Mouse (Mus musculus): ENCODE data around the gene 1700123O20Rik. TPM values are rescaled to one million over a fixed set of nuclear protein-coding genes. Genes with fewer than 3 reads are reported as not detected.

Gene 1700123O20Rik
- polyA plus RNA-seq, 1 experiment from 2014 or later = 115 TPM

DNA sequence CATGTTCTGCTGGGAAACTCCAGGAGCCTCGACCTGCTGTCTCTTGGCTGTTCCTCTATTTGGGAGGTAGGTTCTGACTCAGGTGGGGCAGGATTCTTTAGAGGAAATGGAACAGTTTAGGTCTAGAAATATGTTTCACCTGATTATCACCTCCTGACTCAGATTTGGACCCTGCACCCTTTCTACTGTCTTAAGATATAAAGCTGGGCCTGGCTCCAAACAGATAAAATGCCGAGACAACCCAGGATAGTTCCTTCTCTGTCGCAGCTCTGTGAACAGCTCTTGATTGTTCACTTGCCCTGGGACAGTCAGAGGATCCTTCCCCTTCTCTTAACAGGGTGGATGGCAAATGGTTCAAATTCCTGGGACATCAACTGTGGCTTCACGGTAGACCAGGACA, 49.2 kb downstream of the 1700123O20Rik start:
- Histone ChIP-seq H3K36me3 (replicated peaks) (no peaks in the 10 kb centered on the region), H3K9me3 (no peaks in the 10 kb centered on the region), H3K27ac (replicated peaks) (no peak overlapping the region), H3K4me3 (no peak overlapping the region), H3K27me3 (replicated peaks; ENCODE audit: low read depth, poor library complexity, severe bottlenecking) (no peaks in the 10 kb centered on the region), H3K4me1 (peaks cover 16% of the 10 kb centered on the region)
- DNase-seq (ENCODE audit: low spot score) = no peak
- 81% methylated on average over 4 of the region's 4 CpGs for WGBS

DNA sequence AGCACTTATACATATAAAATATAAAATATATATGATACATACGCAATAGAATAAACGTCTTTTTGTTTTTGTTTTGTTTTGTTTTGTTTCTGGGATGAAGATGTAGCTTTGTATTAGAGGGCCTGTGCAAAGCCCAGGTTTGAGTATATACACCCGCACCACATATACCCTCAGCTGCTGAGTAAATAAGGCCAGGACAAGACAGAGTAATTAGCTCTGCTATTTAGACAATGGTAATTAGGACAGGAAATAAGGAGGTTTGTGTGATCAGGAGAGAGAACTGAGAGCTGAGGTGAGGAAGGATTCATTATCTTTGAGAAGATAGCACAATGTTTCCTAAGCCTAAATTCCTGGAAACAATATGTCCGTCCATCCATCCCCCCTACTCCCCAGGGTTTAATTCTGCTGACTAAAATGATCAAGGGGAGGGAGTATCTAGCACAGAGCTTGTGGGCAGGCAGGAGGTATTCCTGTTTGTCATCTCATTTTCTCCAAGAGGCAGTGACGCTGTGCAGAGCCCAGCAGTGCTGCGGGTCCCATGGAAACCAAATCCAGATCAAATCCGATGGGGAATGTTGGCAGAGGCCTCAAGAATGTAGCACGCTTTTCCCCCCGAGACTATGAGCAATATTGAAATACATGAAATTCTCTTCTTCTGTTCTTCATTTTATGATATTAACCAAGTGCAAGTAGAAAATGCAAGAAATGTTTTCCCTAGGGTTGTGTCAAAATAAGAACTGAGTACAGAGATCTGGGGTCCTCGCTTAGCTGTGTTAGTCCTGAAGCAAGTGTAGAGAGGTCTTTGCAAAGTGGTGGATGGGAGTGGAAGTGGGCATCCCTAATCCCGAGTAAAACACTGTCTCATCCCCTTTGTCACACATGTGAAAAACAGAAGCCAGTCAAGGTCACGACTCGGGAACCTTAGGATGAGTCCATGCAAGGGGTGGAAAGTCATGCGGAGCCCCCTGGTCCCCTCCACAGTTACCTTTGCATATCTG, 50.8 kb downstream of the 1700123O20Rik start:
- H3K27me3 ChIP-seq (replicated peaks; ENCODE audit: low read depth, poor library complexity, severe bottlenecking) = no peaks in the 10 kb centered on the region
- peaks cover 18% of the 10 kb centered on the region for H3K4me1 ChIP-seq
- 68% methylated on average over 14 of the region's 14 CpGs for WGBS
- no peaks in the 10 kb centered on the region for H3K36me3 ChIP-seq (replicated peaks)
- no peak overlapping the region for H3K27ac ChIP-seq (replicated peaks)
- no peaks in the 10 kb centered on the region for H3K9me3 ChIP-seq
- peak; percentile 41 for DNase-seq (ENCODE audit: low spot score)
- no peak overlapping the region for H3K4me3 ChIP-seq

DNA sequence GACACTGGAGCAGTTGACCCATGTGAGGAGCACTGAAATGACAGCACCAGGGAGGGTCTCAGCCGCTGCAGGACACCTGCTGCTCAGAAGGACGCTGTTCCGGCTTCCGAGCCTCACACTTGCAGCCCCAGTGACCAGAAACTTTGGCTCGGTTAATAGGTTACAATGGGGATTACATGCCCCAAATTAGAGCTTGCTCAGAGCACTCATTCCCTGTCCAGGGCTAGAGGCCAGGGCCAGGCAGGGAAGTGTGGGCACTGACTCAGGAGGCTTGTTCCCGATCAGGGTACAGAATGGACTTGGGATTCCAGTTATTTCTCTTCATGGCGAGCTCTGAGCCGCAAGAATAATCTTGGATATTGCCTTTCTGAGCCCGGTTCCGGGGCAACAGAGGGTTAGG, 51.6 kb downstream of the 1700123O20Rik start:
- H3K36me3 ChIP-seq (replicated peaks) = no peaks in the 10 kb centered on the region
- H3K4me1 ChIP-seq = peaks cover 24% of the 10 kb centered on the region
- H3K4me3 ChIP-seq = no peak overlapping the region
- WGBS = 74% methylated on average over 10 of the region's 10 CpGs
- H3K27ac ChIP-seq (replicated peaks) = no peak overlapping the region
- no peaks in the 10 kb centered on the region for H3K27me3 ChIP-seq (replicated peaks; ENCODE audit: low read depth, poor library complexity, severe bottlenecking)
- no peak for DNase-seq (ENCODE audit: low spot score)
- no peaks in the 10 kb centered on the region for H3K9me3 ChIP-seq

Small RNA genes within 50 kb of the gene (microRNA-seq; reads per million reads assigned to microRNA genes)
- gene Mir6948 = not detected

Other genes with a start within 250 kb of the 1700123O20Rik start
- gene Lrp10, start 222.1 kb upstream of the 1700123O20Rik start, polyA plus RNA-seq (2016; fragmentation: Nextera tagmentation; extraction: Ambion mirVana) = 23.2 and 23.4 TPM in 2 replicates
- 9.1 and 9.9 TPM in 2 replicates for gene Rem2, start 210.1 kb upstream of the 1700123O20Rik start, polyA plus RNA-seq (2016; fragmentation: Nextera tagmentation; extraction: Ambion mirVana)
- gene Prmt5, start 168.7 kb upstream of the 1700123O20Rik start, polyA plus RNA-seq (2016; fragmentation: Nextera tagmentation; extraction: Ambion mirVana) = 139 and 149 TPM in 2 replicates
- 58.9 and 60.5 TPM in 2 replicates for gene Haus4, start 131.6 kb upstream of the 1700123O20Rik start, polyA plus RNA-seq (2016; fragmentation: Nextera tagmentation; extraction: Ambion mirVana)
- gene Ajuba, start 108.7 kb upstream of the 1700123O20Rik start, polyA plus RNA-seq (2016; fragmentation: Nextera tagmentation; extraction: Ambion mirVana) = 79.7 and 95.4 TPM in 2 replicates
- 9.3 and 12.4 TPM in 2 replicates for gene 4931414P19Rik, start 80.2 kb upstream of the 1700123O20Rik start, polyA plus RNA-seq (2016; fragmentation: Nextera tagmentation; extraction: Ambion mirVana)
- 486 and 490 TPM in 2 replicates for gene Psmb5, start 68.2 kb upstream of the 1700123O20Rik start, polyA plus RNA-seq (2016; fragmentation: Nextera tagmentation; extraction: Ambion mirVana)
- 0.04 and 0.12 TPM in 2 replicates for gene Psmb11, start 64.8 kb upstream of the 1700123O20Rik start, polyA plus RNA-seq (2016; fragmentation: Nextera tagmentation; extraction: Ambion mirVana)
- gene Gm17606, start 45.3 kb upstream of the 1700123O20Rik start, polyA plus RNA-seq (2016; fragmentation: Nextera tagmentation; extraction: Ambion mirVana) = not detected in 2 replicates
- gene Cdh24, start 44.9 kb upstream of the 1700123O20Rik start, polyA plus RNA-seq (2016; fragmentation: Nextera tagmentation; extraction: Ambion mirVana) = 5.3 and 6.0 TPM in 2 replicates
- 150 and 152 TPM in 2 replicates for gene Acin1, start 715 bp downstream of the 1700123O20Rik start, polyA plus RNA-seq (2016; fragmentation: Nextera tagmentation; extraction: Ambion mirVana)
- gene Gm29776, start 12.6 kb downstream of the 1700123O20Rik start, polyA plus RNA-seq (2016; fragmentation: Nextera tagmentation; extraction: Ambion mirVana) = 0.10 and 0.12 TPM in 2 replicates
- not detected in 2 replicates for gene Cebpe, start 26.0 kb downstream of the 1700123O20Rik start, polyA plus RNA-seq (2016; fragmentation: Nextera tagmentation; extraction: Ambion mirVana)
- 1.3 and 1.6 TPM in 2 replicates for gene Slc7a8, start 95.7 kb downstream of the 1700123O20Rik start, polyA plus RNA-seq (2016; fragmentation: Nextera tagmentation; extraction: Ambion mirVana)
- not detected in 2 replicates for gene Rnf212b, start 127.9 kb downstream of the 1700123O20Rik start, polyA plus RNA-seq (2016; fragmentation: Nextera tagmentation; extraction: Ambion mirVana)
- 20.3 and 22.1 TPM in 2 replicates for gene Homez, start 184.7 kb downstream of the 1700123O20Rik start, polyA plus RNA-seq (2016; fragmentation: Nextera tagmentation; extraction: Ambion mirVana)
- gene Ppp1r3e, start 191.3 kb downstream of the 1700123O20Rik start, polyA plus RNA-seq (2016; fragmentation: Nextera tagmentation; extraction: Ambion mirVana) = 0.56 and 0.60 TPM in 2 replicates
- 2.3 and 2.5 TPM in 2 replicates for gene Bcl2l2, start 197.2 kb downstream of the 1700123O20Rik start, polyA plus RNA-seq (2016; fragmentation: Nextera tagmentation; extraction: Ambion mirVana)
- 0.14 and 0.25 TPM in 2 replicates for gene Gm20521, start 197.2 kb downstream of the 1700123O20Rik start, polyA plus RNA-seq (2016; fragmentation: Nextera tagmentation; extraction: Ambion mirVana)
- gene Pabpn1, start 206.3 kb downstream of the 1700123O20Rik start, polyA plus RNA-seq (2016; fragmentation: Nextera tagmentation; extraction: Ambion mirVana) = 173 TPM in 2 replicates
- 41.4 and 45.7 TPM in 2 replicates for gene Slc22a17, start 226.9 kb downstream of the 1700123O20Rik start, polyA plus RNA-seq (2016; fragmentation: Nextera tagmentation; extraction: Ambion mirVana)
- gene Efs, start 239.9 kb downstream of the 1700123O20Rik start, polyA plus RNA-seq (2016; fragmentation: Nextera tagmentation; extraction: Ambion mirVana) = 42.4 and 42.9 TPM in 2 replicates
- gene Il25, start 246.5 kb downstream of the 1700123O20Rik start, polyA plus RNA-seq (2016; fragmentation: Nextera tagmentation; extraction: Ambion mirVana) = 0.14 TPM in 1 of 2 replicates, not detected in the other

All from embryonic facial prominence, embryonic 10.5 days (tissue).